Mouse (Mus musculus): ENCODE data around the gene Mgst3. TPM values are rescaled to one million over a fixed set of nuclear protein-coding genes. Genes with fewer than 3 reads are reported as not detected.

The Mgst3 gene
- polyA plus RNA-seq (2012), result 2.3 and 15.0 TPM in 2 replicates

- TF ChIP-seq GATA1 (IDR thresholded peaks at IDR 0.05; ENCODE audit: low read length), result no peak
Measured at GRCm38 (mm10) chr1:167393683-167394492, at the start of gene Mgst3. Gene Mgst3 (minus strand): TSS chr1:167393841.

- no peak for TF ChIP-seq GATA1 (IDR thresholded peaks at IDR 0.05; ENCODE audit: low read length)
Measured at GRCm38 (mm10) chr1:167438231-167438885, 44.7 kb upstream of the Mgst3 start.

- TF ChIP-seq GATA1 (IDR thresholded peaks at IDR 0.05; ENCODE audit: low read length), result no peak
Measured at GRCm38 (mm10) chr1:167437091-167437490, 43.5 kb upstream of the Mgst3 start.

- no peak for TF ChIP-seq GATA1 (IDR thresholded peaks at IDR 0.05; ENCODE audit: low read length)
Measured at GRCm38 (mm10) chr1:167436186-167436975, 42.7 kb upstream of the Mgst3 start.

GRCm38 (mm10) chr1:167434931-167435330 is 41.3 kb upstream of the Mgst3 start:
- no peak for TF ChIP-seq GATA1 (IDR thresholded peaks at IDR 0.05; ENCODE audit: low read length)

GRCm38 (mm10) chr1:167430976-167431676 is 37.5 kb upstream of the Mgst3 start:
- TF ChIP-seq GATA1 (IDR thresholded peaks at IDR 0.05; ENCODE audit: low read length), result no peak

GRCm38 (mm10) chr1:167426681-167427080 is 33.0 kb upstream of the Mgst3 start:
- TF ChIP-seq GATA1 (IDR thresholded peaks at IDR 0.05; ENCODE audit: low read length), result no peak

- TF ChIP-seq GATA1 (IDR thresholded peaks at IDR 0.05; ENCODE audit: low read length), result no peak
Measured at GRCm38 (mm10) chr1:167425572-167425971, 31.9 kb upstream of the Mgst3 start.

- no peak for TF ChIP-seq GATA1 (IDR thresholded peaks at IDR 0.05; ENCODE audit: low read length)
Measured at GRCm38 (mm10) chr1:167422501-167423240, 29.0 kb upstream of the Mgst3 start.

- TF ChIP-seq GATA1 (IDR thresholded peaks at IDR 0.05; ENCODE audit: low read length), result no peak
Measured at GRCm38 (mm10) chr1:167414846-167415245, 21.2 kb upstream of the Mgst3 start.

- no peak for TF ChIP-seq GATA1 (IDR thresholded peaks at IDR 0.05; ENCODE audit: low read length)
Measured at GRCm38 (mm10) chr1:167411991-167412715, 18.5 kb upstream of the Mgst3 start.

GRCm38 (mm10) chr1:167409601-167410000 is 16.0 kb upstream of the Mgst3 start:
- no peak for TF ChIP-seq GATA1 (IDR thresholded peaks at IDR 0.05; ENCODE audit: low read length)

- no peak for TF ChIP-seq GATA1 (IDR thresholded peaks at IDR 0.05; ENCODE audit: low read length)
Measured at GRCm38 (mm10) chr1:167405237-167405636, 11.6 kb upstream of the Mgst3 start.

- TF ChIP-seq GATA1 (IDR thresholded peaks at IDR 0.05; ENCODE audit: low read length), result no peak
Measured at GRCm38 (mm10) chr1:167393281-167393680, 360 bp downstream of the Mgst3 start.
